Mouse (Mus musculus) testis, adult 2 months (tissue): ENCODE measurements around the gene Smtnl2. TPM values are rescaled to one million over a fixed set of nuclear protein-coding genes. Genes with fewer than 3 reads are reported as not detected.
"Not testable (repeated sequence)": the region's sequence is repeated elsewhere in the genome, so short reads cannot be mapped to it uniquely, and the experiment has no call there.

Source experiments
- H3K27ac ChIP-seq: fragments of 200-500 bp; 2 replicates; pipeline ENCODE4 v1.5.1; 2012; ENCODE audit warnings: low read depth, low read length; ENCODE audit not compliant: control insufficient read depth, insufficient read depth
- H3K27me3 ChIP-seq: fragments of 200-500 bp; 2 replicates; pipeline ENCODE4 v1.6.1; 2012; ENCODE audit warnings: mild to moderate bottlenecking, low read length, moderate library complexity; ENCODE audit not compliant: control insufficient read depth, insufficient read depth
- H3K36me3 ChIP-seq: fragments of 200-500 bp; 2 replicates; pipeline ENCODE4 v1.6.1; 2012; ENCODE audit warnings: mild to moderate bottlenecking, low read length; ENCODE audit not compliant: control insufficient read depth, insufficient read depth
- H3K4me1 ChIP-seq: fragments of 200-500 bp; 2 replicates; pipeline ENCODE4 v1.6.1; 2012; ENCODE audit warnings: low read length; ENCODE audit not compliant: control insufficient read depth, insufficient read depth
- H3K4me3 ChIP-seq: fragments of 200-500 bp; 2 replicates; pipeline ENCODE4 v1.5.1; 2012; ENCODE audit warnings: low read depth, mild to moderate bottlenecking, low read length, moderate library complexity, mixed read lengths; ENCODE audit not compliant: control insufficient read depth
- CTCF ChIP-seq: fragments of 200-500 bp; IDR thresholded peaks from 2 replicates; pipeline ENCODE4 v1.5.1; 2012; ENCODE audit warnings: low read depth, mild to moderate bottlenecking, inconsistent platforms, low read length, moderate library complexity; ENCODE audit not compliant: control insufficient read depth, insufficient read depth, insufficient replicate concordance
- POLR2A ChIP-seq: fragments of 200-500 bp; IDR thresholded peaks from 2 replicates; pipeline ENCODE4 v1.6.1; 2012; ENCODE audit warnings: low read depth, mild to moderate bottlenecking, inconsistent platforms, low read length, moderate library complexity; ENCODE audit not compliant: control insufficient read depth
- polyA plus RNA-seq: library from polyadenylated mRNA; depleted of rRNA; stranded (reverse); fragments of >200 nt; gene quantifications from 2 replicates; pipeline ENCODE4 v1.2.3, GENCODE M21; 2012

The Smtnl2 gene
- polyA plus RNA-seq, 1 experiment = 2.1 TPM

GRCm38 (mm10) chr11:72434963-72435693 is 23.6 kb upstream of the Smtnl2 start, which contains the start of gene Ggt6:
Gene Ggt6, plus strand, starts transcription at chr11:72435526.
- no peak within 1 kb of the TSS for H3K4me3 ChIP-seq
- no peaks in the 10 kb centered on the region for H3K36me3 ChIP-seq
- no peak within 1 kb of the TSS for H3K27ac ChIP-seq
- no peaks in the 10 kb centered on the region for H3K27me3 ChIP-seq
- no peaks in the 10 kb centered on the region for H3K4me1 ChIP-seq
- no peak for TF ChIP-seq CTCF

GRCm38 (mm10) chr11:72430311-72431068 is 19.0 kb upstream of the Smtnl2 start:
- not testable (repeated sequence) for H3K36me3 ChIP-seq

GRCm38 (mm10) chr11:72429288-72429690 is 17.8 kb upstream of the Smtnl2 start:
- no peak overlapping the region for H3K27ac ChIP-seq
- H3K4me3 ChIP-seq = no peak overlapping the region
- TF ChIP-seq CTCF (peak; percentile 65; the same call in 1 of the 2 replicates), POLR2A (no peak)
- no peaks in the 10 kb centered on the region for H3K27me3 ChIP-seq
- H3K4me1 ChIP-seq = no peaks in the 10 kb centered on the region
- no peaks in the 10 kb centered on the region for H3K36me3 ChIP-seq

More at GRCm38 (mm10) chr11:72430311-72431068, 19.0 kb upstream of the Smtnl2 start:
- H3K4me3 ChIP-seq, H3K4me1 ChIP-seq, H3K27me3 ChIP-seq, H3K27ac ChIP-seq: not testable (repeated sequence)

- no peaks in the 10 kb centered on the region for H3K27me3 ChIP-seq
- H3K4me3 ChIP-seq = no peak overlapping the region
- no peaks in the 10 kb centered on the region for H3K36me3 ChIP-seq
- peak; percentile 63; the same call in 1 of the 2 replicates for TF ChIP-seq CTCF
- TF ChIP-seq POLR2A = no peak
- no peak overlapping the region for H3K27ac ChIP-seq
- no peaks in the 10 kb centered on the region for H3K4me1 ChIP-seq
Observed at GRCm38 (mm10) chr11:72428694-72429093, 17.2 kb upstream of the Smtnl2 start.

GRCm38 (mm10) chr11:72426884-72427283 is 15.4 kb upstream of the Smtnl2 start:
- Histone ChIP-seq H3K27me3 (no peaks in the 10 kb centered on the region), H3K36me3 (no peaks in the 10 kb centered on the region), H3K27ac (no peak overlapping the region), H3K4me3 (no peak overlapping the region), H3K4me1 (no peaks in the 10 kb centered on the region)
- no peak for TF ChIP-seq CTCF
- TF ChIP-seq POLR2A = no peak

- Histone ChIP-seq H3K27me3 (no peaks in the 10 kb centered on the region), H3K36me3 (no peaks in the 10 kb centered on the region), H3K4me1 (no peaks in the 10 kb centered on the region), H3K27ac (no peak overlapping the region), H3K4me3 (no peak overlapping the region)
- no peak for TF ChIP-seq CTCF
- no peak for TF ChIP-seq POLR2A
Observed at GRCm38 (mm10) chr11:72425201-72425600, 13.7 kb upstream of the Smtnl2 start.

- Histone ChIP-seq H3K4me1 (no peaks in the 10 kb centered on the region), H3K36me3 (no peaks in the 10 kb centered on the region), H3K27ac (no peak overlapping the region), H3K27me3 (no peaks in the 10 kb centered on the region), H3K4me3 (no peak overlapping the region)
- TF ChIP-seq CTCF (no peak), POLR2A (no peak)
Observed at GRCm38 (mm10) chr11:72423686-72424085, 12.2 kb upstream of the Smtnl2 start.
